Mouse (Mus musculus) adipose tissue, adult 10 weeks (tissue): ENCODE measurements around the gene Dhps. TPM values are rescaled to one million over a fixed set of nuclear protein-coding genes. Genes with fewer than 3 reads are reported as not detected.

Experiments
- polyA plus RNA-seq: library from polyadenylated mRNA; stranded (reverse); fragments of 350-450 nt; fragmentation: Illumina TruSeq; extraction: RNeasy Lipid Tissue Mini Kit (QIAGEN cat#74804); gene quantifications from one replicate; pipeline ENCODE4 v1.2.3, GENCODE M21; 2014; ENCODE audit warnings: low read depth, low replicate concordance

Gene Dhps
- 25.9 TPM for polyA plus RNA-seq

GRCm38 (mm10) chr8:85071514-85072281 lies at the start of gene Dhps:
TSS of gene Dhps (plus strand) at chr8:85071757.

GRCm38 (mm10) chr8:85025098-85025932 lies 46.2 kb upstream of the Dhps start, which contains the start of gene Asna1:
TSS of gene Asna1 (minus strand) at chr8:85025281.

GRCm38 (mm10) chr8:85026670-85027515 lies 44.7 kb upstream of the Dhps start, which contains the start of gene Trir:
TSS of gene Trir (plus strand) at chr8:85026823.

GRCm38 (mm10) chr8:85036718-85037365 lies 34.7 kb upstream of the Dhps start, which contains the start of gene Tnpo2:
TSS of gene Tnpo2 (plus strand) at chr8:85036915.

GRCm38 (mm10) chr8:85059879-85060616 lies 11.5 kb upstream of the Dhps start, which contains the start of gene Fbxw9:
TSS of gene Fbxw9 (plus strand) at chr8:85060055.

GRCm38 (mm10) chr8:85067982-85068381 lies 3.6 kb upstream of the Dhps start, which contains the start of gene Gm5741:
TSS of gene Gm5741 (minus strand) at chr8:85067982.

GRCm38 (mm10) chr8:85080532-85081215 lies 9.1 kb downstream of the Dhps start, which contains the start of gene Wdr83os:
TSS of gene Wdr83os (plus strand) at chr8:85080740.

GRCm38 (mm10) chr8:85081216-85081555 lies 9.6 kb downstream of the Dhps start, which contains the start of gene Wdr83:
TSS of gene Wdr83 (minus strand) at chr8:85081306.

GRCm38 (mm10) chr8:85083108-85083813 lies 11.7 kb downstream of the Dhps start, which contains the start of gene Man2b1:
TSS of gene Man2b1 (plus strand) at chr8:85083270.

GRCm38 (mm10) chr8:85122995-85123394 lies 51.4 kb downstream of the Dhps start, which contains the start of gene Zfp791:
TSS of gene Zfp791 (minus strand) at chr8:85123095.

Other genes starting within 250 kb of the Dhps start
- 6.5 TPM for gene Dand5, start 248.9 kb upstream of the Dhps start, polyA plus RNA-seq
- 13.5 TPM for gene Gadd45gip1, start 240.2 kb upstream of the Dhps start, polyA plus RNA-seq
- gene Rad23a, start 231.1 kb upstream of the Dhps start, polyA plus RNA-seq, result 56.6 TPM
- gene Calr, start 224.8 kb upstream of the Dhps start, polyA plus RNA-seq, result 1,480 TPM
- 31.3 TPM for gene Farsa, start 214.8 kb upstream of the Dhps start, polyA plus RNA-seq
- gene Syce2, start 199.6 kb upstream of the Dhps start, polyA plus RNA-seq, result 21.8 TPM
- gene Gcdh, start 177.8 kb upstream of the Dhps start, polyA plus RNA-seq, result 45.3 TPM
- gene Klf1, start 169.8 kb upstream of the Dhps start, polyA plus RNA-seq, result 0.34 TPM
- 46.1 TPM for gene Dnase2a, start 163.2 kb upstream of the Dhps start, polyA plus RNA-seq
- gene Mast1, start 134.4 kb upstream of the Dhps start, polyA plus RNA-seq, result 0.45 TPM
- gene Rtbdn, start 124.8 kb upstream of the Dhps start, polyA plus RNA-seq, result not detected
- 6.1 TPM for gene Gm49661, start 102.3 kb upstream of the Dhps start, polyA plus RNA-seq
- gene Prdx2, start 102.2 kb upstream of the Dhps start, polyA plus RNA-seq, result 210 TPM
- gene Rnaseh2a, start 102.0 kb upstream of the Dhps start, polyA plus RNA-seq, result 64.5 TPM
- 44.8 TPM for gene Junb, start 93.0 kb upstream of the Dhps start, polyA plus RNA-seq
- gene Hook2, start 81.2 kb upstream of the Dhps start, polyA plus RNA-seq, result 30.4 TPM
- gene Best2, start 57.2 kb upstream of the Dhps start, polyA plus RNA-seq, result not detected
- gene Asna1, start 46.5 kb upstream of the Dhps start, polyA plus RNA-seq, result 81.0 TPM
- gene Trir, start 44.9 kb upstream of the Dhps start, polyA plus RNA-seq, result 87.2 TPM
- gene Tnpo2, start 34.8 kb upstream of the Dhps start, polyA plus RNA-seq, result 46.5 TPM
- gene Fbxw9, start 11.7 kb upstream of the Dhps start, polyA plus RNA-seq, result 31.5 TPM
- not detected for gene Gm5741, start 3.8 kb upstream of the Dhps start, polyA plus RNA-seq
- gene Wdr83os, start 9.0 kb downstream of the Dhps start, polyA plus RNA-seq, result 89.8 TPM
- 23.2 TPM for gene Wdr83, start 9.5 kb downstream of the Dhps start, polyA plus RNA-seq
- gene Man2b1, start 11.5 kb downstream of the Dhps start, polyA plus RNA-seq, result 115 TPM
- 5.5 TPM for gene Zfp791, start 51.3 kb downstream of the Dhps start, polyA plus RNA-seq
- gene Cks1brt, start 80.2 kb downstream of the Dhps start, polyA plus RNA-seq, result not detected
- not detected for gene Olfr371, start 154.2 kb downstream of the Dhps start, polyA plus RNA-seq
- 23.3 TPM for gene Orc6, start 227.9 kb downstream of the Dhps start, polyA plus RNA-seq
- 79.3 TPM for gene Vps35, start 228.0 kb downstream of the Dhps start, polyA plus RNA-seq